Mouse (Mus musculus): ENCODE measurements around the gene Arl8a.

Arl8a gene

GRCm38 (mm10) chr1:135133678-135134435, 12.8 kb upstream of the Arl8a start:
- no peak for DNase-seq (ENCODE audit: low read depth)

GRCm38 (mm10) chr1:135135111-135135787, 11.4 kb upstream of the Arl8a start:
- no peak for DNase-seq (ENCODE audit: low read depth)

GRCm38 (mm10) chr1:135136500-135136899, 10.1 kb upstream of the Arl8a start:
- DNase-seq (ENCODE audit: low read depth), result peak; percentile 91

GRCm38 (mm10) chr1:135139906-135140305, 6.7 kb upstream of the Arl8a start:
- DNase-seq (ENCODE audit: low read depth), result no peak

- no peak for DNase-seq (ENCODE audit: low read depth)
These were observed 4.2 kb upstream of the Arl8a start for GRCm38 (mm10) chr1:135142452-135142851.

- no peak for DNase-seq (ENCODE audit: low read depth)
These were observed 2.7 kb upstream of the Arl8a start for GRCm38 (mm10) chr1:135143940-135144339.

- peak; percentile 94 for DNase-seq (ENCODE audit: low read depth)
These were observed 500 bp downstream of the Arl8a start for GRCm38 (mm10) chr1:135146946-135147701.

- DNase-seq (ENCODE audit: low read depth), result no peak
These were observed 1.1 kb downstream of the Arl8a start for GRCm38 (mm10) chr1:135147702-135148058.

GRCm38 (mm10) chr1:135148476-135148875, 1.9 kb downstream of the Arl8a start:
- DNase-seq (ENCODE audit: low read depth), result no peak

- DNase-seq (ENCODE audit: low read depth), result no peak
These were observed 2.4 kb downstream of the Arl8a start for GRCm38 (mm10) chr1:135148996-135149395.

- DNase-seq (ENCODE audit: low read depth), result no peak
These were observed 7.4 kb downstream of the Arl8a start for GRCm38 (mm10) chr1:135154011-135154410.

- peak; percentile 94 for DNase-seq (ENCODE audit: low read depth)
These were observed 7.9 kb downstream of the Arl8a start for GRCm38 (mm10) chr1:135154411-135154959.

GRCm38 (mm10) chr1:135156300-135156699, 9.7 kb downstream of the Arl8a start:
- DNase-seq (ENCODE audit: low read depth), result no peak

- DNase-seq (ENCODE audit: low read depth), result no peak
These were observed 12.0 kb downstream of the Arl8a start for GRCm38 (mm10) chr1:135158633-135159032.

- DNase-seq (ENCODE audit: low read depth), result no peak
These were observed 12.4 kb downstream of the Arl8a start for GRCm38 (mm10) chr1:135159074-135159473.

GRCm38 (mm10) chr1:135159556-135160123, 13.0 kb downstream of the Arl8a start:
- no peak for DNase-seq (ENCODE audit: low read depth)

- DNase-seq (ENCODE audit: low read depth), result no peak
These were observed 13.9 kb downstream of the Arl8a start for GRCm38 (mm10) chr1:135160411-135161050.

GRCm38 (mm10) chr1:135162720-135163119, 16.1 kb downstream of the Arl8a start:
- no peak for DNase-seq (ENCODE audit: low read depth)

GRCm38 (mm10) chr1:135167435-135167834, 20.8 kb downstream of the Arl8a start, which contains the start of gene Gpr37l1:
TSS of gene Gpr37l1 (minus strand) at chr1:135167681.
- DNase-seq (ENCODE audit: low read depth), result no peak

GRCm38 (mm10) chr1:135168453-135169200, 22.0 kb downstream of the Arl8a start:
- DNase-seq (ENCODE audit: low read depth), result no peak
